ENCODE assay signal across 10 mouse cellular contexts in the genomic region with DNA sequence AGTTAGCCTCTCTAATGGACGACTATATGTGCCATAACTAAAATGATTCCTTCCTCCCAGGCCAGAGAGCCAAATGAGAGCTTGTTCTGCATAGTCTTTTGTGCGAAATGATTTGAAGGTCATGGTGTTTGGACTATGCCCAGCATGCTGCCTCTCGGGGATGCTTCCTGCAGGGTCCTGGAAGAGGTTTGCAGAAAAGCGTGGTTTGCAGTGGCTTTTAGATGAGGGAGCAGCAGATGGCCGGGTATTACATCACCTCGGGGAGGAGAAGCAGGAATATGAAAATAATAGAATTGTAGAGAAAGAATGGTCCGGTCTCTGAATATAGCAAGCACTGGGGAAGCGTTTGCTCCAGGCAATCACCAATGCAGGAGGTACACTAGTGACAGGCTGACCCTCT. TPM values are rescaled to one million over a fixed set of nuclear protein-coding genes. Genes with fewer than 3 reads are reported as not detected.
A peak's percentile ranks its signal among the peaks of the same experiment; 100 is the strongest.
DNase-seq lines count a peak whose midpoint lies in the region; ATAC-seq lines count a peak whose summit lies in the region.
"Had no signal": no experiment of that assay in that cellular context is flagged by ENCODE, and none has a peak within 500 bp of the region (broad histone marks: within the 10 kb centered on the region; RNA-seq: fewer than 3 reads in every experiment).

No protein-coding gene starts in this region.

- ATAC-seq in midbrain, embryonic 12.5 days (ENCODE audit: low FRiP score, low read depth), result no peak
- ATAC-seq in midbrain, embryonic 11.5 days (ENCODE audit: low FRiP score), result no peak
- ATAC-seq in hindbrain, embryonic 12.5 days (ENCODE audit: low FRiP score), result 0 out of 2 replicates have a peak, but pooled peaks have one; percentile 29
- 0 out of 2 replicates have a peak, but pooled peaks have one; percentile 17 for ATAC-seq in midbrain, embryonic 15.5 days (replicated peaks)
- ATAC-seq: Patski had no signal

- peak overlapping the region; percentile 3 for H3K27ac ChIP-seq in midbrain, embryonic 12.5 days (replicated peaks)
- H3K27ac ChIP-seq in midbrain, embryonic 11.5 days (ENCODE audit: low read depth, low read length), result no peak overlapping the region
- H3K27ac ChIP-seq in hindbrain, embryonic 12.5 days, result no peak overlapping the region
- no peak overlapping the region for H3K27ac ChIP-seq in midbrain, embryonic 15.5 days
- H3K27ac ChIP-seq: liver, embryonic 13.5 days had no signal

- DNase-seq in midbrain, embryonic 11.5 days (ENCODE audit: low spot score, missing footprints), result no peak
- DNase-seq in cerebellum, adult 9-11 months, result peak; percentile 97
- no peak for DNase-seq in liver
- DNase-seq in lung, adult 18-20 months, result no peak
- DNase-seq in kidney, postnatal 4 days, result no peak
- DNase-seq: liver, embryonic 13.5 days had no signal

- no peaks in the 10 kb centered on the region for H3K36me3 ChIP-seq in midbrain, embryonic 12.5 days
- H3K36me3 ChIP-seq in midbrain, embryonic 11.5 days (ENCODE audit: control insufficient read depth, insufficient read depth, low read length), result no peaks in the 10 kb centered on the region
- H3K36me3 ChIP-seq in hindbrain, embryonic 12.5 days, result no peaks in the 10 kb centered on the region
- H3K36me3 ChIP-seq in midbrain, embryonic 15.5 days (replicated peaks), result no peaks in the 10 kb centered on the region
- H3K36me3 ChIP-seq: liver, embryonic 13.5 days had no signal

- H3K4me1 ChIP-seq in midbrain, embryonic 12.5 days, result peaks cover 6% of the 10 kb centered on the region; the same call in 1 of the 2 replicates
- no peaks in the 10 kb centered on the region for H3K4me1 ChIP-seq in midbrain, embryonic 11.5 days (ENCODE audit: control insufficient read depth, insufficient read depth, low read length)
- H3K4me1 ChIP-seq in hindbrain, embryonic 12.5 days, result peaks cover 10% of the 10 kb centered on the region
- H3K4me1 ChIP-seq in midbrain, embryonic 15.5 days, result 0 out of 2 replicates have a peak, but pooled peaks cover 3% of the 10 kb centered on the region

- H3K4me2 ChIP-seq in midbrain, embryonic 12.5 days (replicated peaks), result no peak overlapping the region
- no peak overlapping the region for H3K4me2 ChIP-seq in midbrain, embryonic 11.5 days
- H3K4me2 ChIP-seq in hindbrain, embryonic 12.5 days (replicated peaks), result no peak overlapping the region
- no peak overlapping the region for H3K4me2 ChIP-seq in midbrain, embryonic 15.5 days
- H3K4me2 ChIP-seq: liver, embryonic 13.5 days had no signal

- no peaks in the 10 kb centered on the region for H3K9me3 ChIP-seq in midbrain, embryonic 12.5 days
- no peaks in the 10 kb centered on the region for H3K9me3 ChIP-seq in midbrain, embryonic 11.5 days (ENCODE audit: control insufficient read depth, low read length)
- no peaks in the 10 kb centered on the region for H3K9me3 ChIP-seq in hindbrain, embryonic 12.5 days (replicated peaks)
- no peaks in the 10 kb centered on the region for H3K9me3 ChIP-seq in midbrain, embryonic 15.5 days
- H3K9me3 ChIP-seq: liver, embryonic 13.5 days had no signal

- H3K9ac ChIP-seq in midbrain, embryonic 12.5 days (replicated peaks), result no peak overlapping the region
- H3K9ac ChIP-seq in midbrain, embryonic 11.5 days (ENCODE audit: low read length), result no peak overlapping the region
- H3K9ac ChIP-seq in hindbrain, embryonic 12.5 days, result no peak overlapping the region
- H3K9ac ChIP-seq in midbrain, embryonic 15.5 days, result no peak overlapping the region
- H3K9ac ChIP-seq: liver, embryonic 13.5 days had no signal

- H3K4me3 ChIP-seq in midbrain, embryonic 12.5 days, result no peak overlapping the region
- no peak overlapping the region for H3K4me3 ChIP-seq in midbrain, embryonic 11.5 days (ENCODE audit: low read depth, low read length)
- no peak overlapping the region for H3K4me3 ChIP-seq in hindbrain, embryonic 12.5 days
- H3K4me3 ChIP-seq in midbrain, embryonic 15.5 days, result no peak overlapping the region
- H3K4me3 ChIP-seq: liver, embryonic 13.5 days had no signal

- WGBS in midbrain, embryonic 12.5 days, result 53% methylated on average over 8 of the region's 8 CpGs
- 61% methylated on average over 8 of the region's 8 CpGs for WGBS in midbrain, embryonic 11.5 days
- 51% methylated on average over 8 of the region's 8 CpGs for WGBS in hindbrain, embryonic 12.5 days
- 32% methylated on average over 8 of the region's 8 CpGs for WGBS in midbrain, embryonic 15.5 days

- no peaks in the 10 kb centered on the region for H3K27me3 ChIP-seq in midbrain, embryonic 12.5 days
- no peaks in the 10 kb centered on the region for H3K27me3 ChIP-seq in midbrain, embryonic 11.5 days (ENCODE audit: control insufficient read depth, insufficient read depth, low read length)
- no peaks in the 10 kb centered on the region for H3K27me3 ChIP-seq in hindbrain, embryonic 12.5 days
- no peaks in the 10 kb centered on the region for H3K27me3 ChIP-seq in midbrain, embryonic 15.5 days (replicated peaks)
- H3K27me3 ChIP-seq: liver, embryonic 13.5 days; Patski had no signal

RNA-seq across cellular contexts. Expression of gene Smg1, which starts 11.0 kb away (rescaled TPM):
- polyA plus RNA-seq in midbrain, embryonic 12.5 days (2016; fragmentation: Nextera tagmentation; extraction: Ambion mirVana), result 25.1 and 26.1 TPM in 2 replicates
- 17.4 and 19.1 TPM in 2 replicates for polyA plus RNA-seq in midbrain, embryonic 11.5 days (2014; fragmentation: Nextera tagmentation; extraction: Ambion mirVana)
- 26.8 and 27.6 TPM in 2 replicates for polyA plus RNA-seq in hindbrain, embryonic 12.5 days (2016; fragmentation: Nextera tagmentation; extraction: Ambion mirVana)
- 22.5 and 24.5 TPM in 2 replicates for polyA plus RNA-seq in midbrain, embryonic 15.5 days (2015; fragmentation: Nextera tagmentation; extraction: Ambion mirVana)

Comparison
In these comparisons a context has a peak if more than half of its experiments do, and no peak if none do; other contexts are left out.
1. ATAC-seq: peak in hindbrain, embryonic 12.5 days (single experiment) and midbrain, embryonic 15.5 days (single experiment); none in midbrain, embryonic 12.5 days (single experiment) and midbrain, embryonic 11.5 days (single experiment).